8 mouse cellular contexts compared by ENCODE assay signal in genomic region chr4:141558658-141559057, GRCm38 (mm10). TPM values are rescaled to one million over a fixed set of nuclear protein-coding genes. Genes with fewer than 3 reads are reported as not detected.
DNase-seq lines count a peak whose midpoint lies in the region; ATAC-seq and TF ChIP-seq lines count a peak whose summit lies in the region.

No protein-coding gene starts in this region.

- H3K36me3 ChIP-seq in heart, embryonic 11.5 days (ENCODE audit: control insufficient read depth, insufficient read depth, low read length): no peaks in the 10 kb centered on the region
- peaks cover 3% of the 10 kb centered on the region; the same call in 1 of the 2 replicates for H3K36me3 ChIP-seq in ES-E14 (ENCODE audit: control insufficient read depth, insufficient read depth, low read length, poor library complexity, severe bottlenecking)
- no peaks in the 10 kb centered on the region for H3K36me3 ChIP-seq in forebrain, embryonic 13.5 days (ENCODE audit: poor library complexity, severe bottlenecking)
- no peaks in the 10 kb centered on the region for H3K36me3 ChIP-seq in limb, embryonic 15.5 days

- DNase-seq in heart, adult 18-20 months: no peak
- no peak for DNase-seq in ES-E14 (ENCODE audit: low read depth, low spot score)
- DNase-seq in naive thymus-derived CD4-positive, alpha-beta T cell, adult 2 months (ENCODE audit: low read depth): peak; percentile 70
- DNase-seq in left cerebral cortex, adult 8-10 months (ENCODE audit: low spot score in 2 of 2): no peak
- DNase-seq in gastrocnemius, postnatal 4 days (ENCODE audit: low spot score in 2 of 2): no peak

- no peaks in the 10 kb centered on the region for H3K9me3 ChIP-seq in heart, embryonic 11.5 days (replicated peaks; ENCODE audit: control insufficient read depth, low read length)
- no peaks in the 10 kb centered on the region for H3K9me3 ChIP-seq in ES-E14 (ENCODE audit: control insufficient read depth, insufficient read depth, low read depth, low read length)
- no peaks in the 10 kb centered on the region for H3K9me3 ChIP-seq in forebrain, embryonic 13.5 days (replicated peaks)
- no peaks in the 10 kb centered on the region for H3K9me3 ChIP-seq in limb, embryonic 15.5 days

- no peaks in the 10 kb centered on the region for H3K27me3 ChIP-seq in heart, embryonic 11.5 days (ENCODE audit: control insufficient read depth, insufficient read depth, low read length)
- H3K27me3 ChIP-seq in forebrain, embryonic 13.5 days: 0 out of 2 replicates have a peak, but pooled peaks cover 5% of the 10 kb centered on the region
- H3K27me3 ChIP-seq in limb, embryonic 15.5 days: no peaks in the 10 kb centered on the region

- H3K4me1 ChIP-seq in heart, embryonic 11.5 days (ENCODE audit: control insufficient read depth, insufficient read depth, low read length): peaks cover 12% of the 10 kb centered on the region
- peaks cover 11 to 22% of the 10 kb centered on the region in 2 experiments for H3K4me1 ChIP-seq in ES-E14 (ENCODE audit: control insufficient read depth in 2 of 2, insufficient read depth in 2 of 2, low read length in 2 of 2, poor library complexity in 1 of 2)
- H3K4me1 ChIP-seq in forebrain, embryonic 13.5 days: peaks cover 21% of the 10 kb centered on the region
- peaks cover 25% of the 10 kb centered on the region for H3K4me1 ChIP-seq in limb, embryonic 15.5 days

- H3K9ac ChIP-seq in heart, embryonic 11.5 days (ENCODE audit: low read depth, low read length): peak overlapping the region; percentile 72
- H3K9ac ChIP-seq in ES-E14 (ENCODE audit: insufficient read depth, low read depth, low read length, poor library complexity, severe bottlenecking): peak overlapping the region; percentile 18
- H3K9ac ChIP-seq in forebrain, embryonic 13.5 days: peak overlapping the region; percentile 60; the same call in 1 of the 2 replicates
- no peak overlapping the region for H3K9ac ChIP-seq in limb, embryonic 15.5 days

- peak overlapping the region; percentile 93 for H3K4me2 ChIP-seq in heart, embryonic 11.5 days
- H3K4me2 ChIP-seq in forebrain, embryonic 13.5 days: peak overlapping the region; percentile 84
- peak overlapping the region; percentile 91 for H3K4me2 ChIP-seq in limb, embryonic 15.5 days

- H3K4me3 ChIP-seq in heart, embryonic 11.5 days (ENCODE audit: low read depth, low read length): peak overlapping the region; percentile 53
- peak overlapping the region; percentile 2 to 27 for H3K4me3 ChIP-seq in ES-E14 (ENCODE audit: insufficient read depth in 1 of 2, low read depth in 1 of 2, low read length in 2 of 2, poor library complexity in 1 of 2, severe bottlenecking in 1 of 2)
- peak overlapping the region; percentile 43 for H3K4me3 ChIP-seq in forebrain, embryonic 13.5 days
- peak overlapping the region; percentile 43 for H3K4me3 ChIP-seq in limb, embryonic 15.5 days

- ATAC-seq in heart, embryonic 11.5 days (replicated peaks; ENCODE audit: insufficient number of reproducible peaks, low FRiP score, low TSS enrichment): no peak
- peak; percentile 34; the same call in 1 of the 2 replicates for ATAC-seq in forebrain, embryonic 13.5 days
- no peak for ATAC-seq in limb, embryonic 15.5 days (ENCODE audit: insufficient number of reproducible peaks, low FRiP score, low TSS enrichment, low read depth)

- peak overlapping the region; percentile 97 for H3K27ac ChIP-seq in heart, embryonic 11.5 days (ENCODE audit: low read depth, low read length)
- peak overlapping the region; percentile 98 for H3K27ac ChIP-seq in ES-E14 (ENCODE audit: insufficient read depth, low read depth, low read length, poor library complexity, severe bottlenecking)
- H3K27ac ChIP-seq in forebrain, embryonic 13.5 days: peak overlapping the region; percentile 83
- peak overlapping the region; percentile 88 for H3K27ac ChIP-seq in limb, embryonic 15.5 days

- 14% methylated on average over 16 of the region's 16 CpGs for WGBS in heart, embryonic 11.5 days (ENCODE audit: insufficient replicate concordance)
- WGBS in forebrain, embryonic 13.5 days: 15% methylated on average over 16 of the region's 16 CpGs
- WGBS in limb, embryonic 15.5 days: 16% methylated on average over 16 of the region's 16 CpGs

- in situ Hi-C loops in ES-E14 (cut with MboI; ENCODE audit: low sequenced_read_pairs in 2 of 2, unreplicated experiment in 2 of 2): no loop called here

TF ChIP-seq in ES-E14, 5 proteins besides CTCF, POLR2A, EP300 and RAD21:
- no peak for TF ChIP-seq CHD2 (IDR thresholded peaks at IDR 0.05; ENCODE audit: low read depth, low read length)
- 0 out of 2 replicates have a peak, but pooled peaks have one; percentile 4 for TF ChIP-seq HCFC1 (IDR thresholded peaks at IDR 0.05; ENCODE audit: borderline replicate concordance, insufficient read depth, low read length)

RNA-seq across cellular contexts. Expression of gene Spen, which starts 20.3 kb away (rescaled TPM):
- polyA plus RNA-seq in heart, embryonic 11.5 days (2014; fragmentation: Nextera tagmentation; extraction: Ambion mirVana): 7.5 TPM in 2 replicates
- total RNA-seq in heart, adult 18-20 months (2021): 10 to 100 TPM; 27.0 to 28.6 TPM
- 51.5 and 58.6 TPM in 2 replicates for total RNA-seq in ES-E14 (2012; rRNA removed)
- 16.7 and 17.1 TPM in 2 replicates for polyA plus RNA-seq in forebrain, embryonic 13.5 days (2015; fragmentation: Nextera tagmentation; extraction: Ambion mirVana)
- 7.2 and 9.0 TPM in 2 replicates for polyA plus RNA-seq in limb, embryonic 15.5 days (2015; fragmentation: Nextera tagmentation; extraction: Ambion mirVana)
- 10 to 100 TPM; 57.2 to 66.6 (median 62.1) TPM for total RNA-seq in left cerebral cortex, adult 8-10 months (2022)
- total RNA-seq in gastrocnemius, postnatal 4 days (2021): 10 to 100 TPM; 32.7 to 32.9 TPM

RNA-seq across cellular contexts. Expression of gene Fblim1, which starts 47.2 kb away (rescaled TPM):
- 53.9 and 64.0 TPM in 2 replicates for polyA plus RNA-seq in heart, embryonic 11.5 days (2014; fragmentation: Nextera tagmentation; extraction: Ambion mirVana)
- 100 to 1,000 TPM; 233 to 291 TPM for total RNA-seq in heart, adult 18-20 months (2021)
- total RNA-seq in ES-E14 (2012; rRNA removed): 71.3 and 112 TPM in 2 replicates
- 11.1 and 13.9 TPM in 2 replicates for polyA plus RNA-seq in forebrain, embryonic 13.5 days (2015; fragmentation: Nextera tagmentation; extraction: Ambion mirVana)
- 27.1 and 29.3 TPM in 2 replicates for polyA plus RNA-seq in limb, embryonic 15.5 days (2015; fragmentation: Nextera tagmentation; extraction: Ambion mirVana)
- total RNA-seq in left cerebral cortex, adult 8-10 months (2022): 1 to 10 TPM; 1.3 to 3.0 (median 2.1) TPM
- total RNA-seq in gastrocnemius, postnatal 4 days (2021): 10 to 100 TPM in 1 of 2 experiments, 1 to 10 TPM in 1; 7.4 to 10.6 TPM

RNA-seq across cellular contexts. Expression of gene Tmem82, which starts 59.8 kb away (rescaled TPM):
- 0.17 and 0.30 TPM in 2 replicates for polyA plus RNA-seq in heart, embryonic 11.5 days (2014; fragmentation: Nextera tagmentation; extraction: Ambion mirVana)
- 10 to 100 TPM; 18.7 to 20.7 TPM for total RNA-seq in heart, adult 18-20 months (2021)
- total RNA-seq in ES-E14 (2012; rRNA removed): 3.9 and 10.1 TPM in 2 replicates
- polyA plus RNA-seq in forebrain, embryonic 13.5 days (2015; fragmentation: Nextera tagmentation; extraction: Ambion mirVana): 0.17 TPM in 1 of 2 replicates, not detected in the other
- polyA plus RNA-seq in limb, embryonic 15.5 days (2015; fragmentation: Nextera tagmentation; extraction: Ambion mirVana): 0.20 and 0.29 TPM in 2 replicates
- 1 to 10 TPM in 1 of 4 experiments, under 1 TPM in 3; 0.43 to 1.1 (median 0.51) TPM for total RNA-seq in left cerebral cortex, adult 8-10 months (2022)
- 1 to 10 TPM; 3.5 to 4.3 TPM for total RNA-seq in gastrocnemius, postnatal 4 days (2021)
